Mouse (Mus musculus) cerebellum, postnatal 36 days (tissue): ENCODE results near the gene Foxd2.

Experiments used
- DNase-seq, 2 experiments: peaks; one replicate each; pipeline ENCODE4 v3.0.0; 2021 to 2022; ENCODE audit warnings: mixed read lengths in 2 of 2

Foxd2 gene

DNA sequence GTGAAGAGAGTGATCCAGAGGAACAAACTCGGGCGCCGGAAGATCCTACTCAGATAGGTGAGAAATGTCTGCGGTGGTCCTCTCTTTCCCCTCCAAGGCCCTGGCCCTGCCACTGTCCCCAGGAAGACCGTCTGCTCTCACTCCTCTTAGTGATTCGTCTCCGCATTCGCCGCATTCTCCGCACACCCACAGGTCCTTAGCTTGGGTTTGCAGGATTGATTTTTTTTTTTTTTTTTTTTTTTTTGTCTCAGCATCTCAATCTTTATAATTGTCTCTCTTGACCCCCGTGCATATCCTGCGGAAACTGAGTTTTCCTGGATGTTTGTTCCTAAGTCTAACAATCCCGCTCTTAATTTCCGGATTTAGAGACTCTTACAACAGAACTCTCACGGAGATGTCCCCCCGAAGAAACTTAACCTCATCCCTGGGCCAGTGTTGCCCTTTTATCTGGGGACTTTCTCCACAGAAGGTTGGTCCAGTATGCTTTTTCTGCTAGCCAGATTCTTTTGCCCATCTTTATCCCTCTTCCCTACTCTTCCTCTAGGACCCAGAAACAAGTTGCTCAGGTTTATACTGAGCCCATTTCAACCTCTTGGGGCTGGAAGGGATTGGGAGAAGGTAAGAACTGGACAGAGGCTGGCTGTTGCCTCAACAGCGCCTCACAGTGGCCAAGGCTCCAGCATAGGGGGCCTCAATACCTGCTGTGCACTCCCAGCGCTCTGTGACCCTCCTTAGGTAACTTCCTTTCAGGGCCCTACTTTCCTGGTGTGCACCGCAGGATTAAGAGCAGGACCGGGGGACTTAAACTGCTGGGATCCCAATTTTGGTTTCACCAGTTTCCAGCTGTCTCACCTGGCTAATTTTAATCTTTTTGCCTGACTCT, 1.2 kb upstream of the Foxd2 start:
- no peak for DNase-seq

DNA sequence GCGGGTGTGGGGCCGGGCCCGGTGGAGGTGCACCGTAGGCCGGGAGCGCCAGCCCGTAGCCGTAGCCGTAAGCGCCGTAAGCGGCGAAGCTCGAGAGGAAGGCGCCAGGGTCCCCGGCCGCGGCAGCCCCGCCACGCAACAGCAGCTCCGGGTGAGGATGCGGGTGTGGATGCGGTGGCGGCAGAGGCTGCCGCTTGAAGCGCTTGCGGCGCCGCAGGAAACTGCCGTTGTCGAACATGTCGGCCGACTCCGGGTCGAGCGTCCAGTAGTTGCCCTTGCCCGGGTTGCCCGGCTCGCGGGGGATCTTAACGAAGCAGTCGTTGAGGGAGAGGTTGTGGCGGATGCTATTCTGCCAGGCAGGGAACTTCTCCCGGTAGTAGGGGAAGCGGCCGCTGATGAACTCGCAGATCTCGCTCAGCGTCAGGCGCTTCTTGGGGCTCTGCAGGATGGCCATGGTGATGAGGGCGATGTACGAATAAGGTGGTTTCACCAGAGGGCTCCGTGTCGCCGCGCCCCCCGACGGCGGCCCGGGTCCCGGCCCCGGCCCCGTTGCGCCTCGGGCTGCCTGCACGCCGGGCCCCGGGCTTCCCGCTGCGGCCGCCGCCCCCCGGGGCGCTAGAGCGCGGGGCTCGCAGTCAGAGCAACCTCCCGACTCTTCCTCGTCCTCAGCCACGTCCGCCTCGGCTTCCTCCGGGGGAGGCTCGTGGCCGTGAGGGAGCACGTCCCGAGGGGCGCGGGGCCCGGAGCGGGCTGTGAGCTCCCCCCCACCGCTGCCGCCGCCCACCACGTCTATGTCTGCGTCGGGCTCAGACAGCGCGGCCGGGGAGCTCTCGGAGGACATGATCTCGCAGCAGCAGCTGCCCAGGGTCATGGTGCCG, 483 bp downstream of the Foxd2 start:
- no peak for DNase-seq

DNA sequence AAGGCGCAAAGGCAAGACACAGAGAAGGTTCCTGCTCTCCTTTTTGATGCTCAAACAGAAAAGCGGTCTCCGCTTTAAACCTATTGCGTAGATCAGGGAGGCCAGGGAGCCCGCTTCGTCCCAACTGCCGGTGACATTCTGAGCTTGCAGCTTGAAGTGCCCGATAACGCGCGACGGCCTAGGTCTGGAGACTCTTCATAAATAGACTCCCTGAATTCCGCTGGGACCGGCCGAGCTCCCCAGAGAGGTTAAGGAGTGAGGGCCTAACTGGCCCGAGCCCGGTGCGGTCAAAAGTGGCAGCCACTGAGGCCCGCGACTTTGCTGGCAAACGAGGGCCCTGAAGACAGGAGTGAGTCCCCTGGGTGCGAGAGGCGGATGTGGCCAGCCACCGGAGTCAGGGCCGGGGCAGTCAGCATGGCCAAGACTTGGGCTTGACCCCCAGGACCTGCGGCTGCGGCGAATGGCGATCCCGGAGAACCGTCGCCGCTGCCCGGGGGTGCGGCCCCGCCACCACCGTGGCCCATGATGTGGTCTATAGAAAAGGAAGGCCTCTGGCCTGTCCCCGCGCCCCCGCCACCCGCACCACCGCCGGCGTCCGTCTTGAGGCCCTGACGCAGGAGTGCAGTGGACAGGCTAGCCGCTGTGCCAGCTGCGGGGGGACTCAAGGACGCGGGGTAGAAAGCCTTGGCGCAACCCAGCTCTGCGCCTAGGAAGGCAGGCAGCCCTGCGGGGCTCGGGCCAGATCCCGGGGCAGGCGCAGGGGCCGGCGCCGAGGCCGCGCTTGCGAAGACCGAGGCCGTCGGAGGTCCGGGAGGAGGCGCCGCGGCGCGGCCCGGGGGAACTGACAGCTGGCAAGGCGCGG, 1.4 kb downstream of the Foxd2 start:
- DNase-seq = no peak

DNA sequence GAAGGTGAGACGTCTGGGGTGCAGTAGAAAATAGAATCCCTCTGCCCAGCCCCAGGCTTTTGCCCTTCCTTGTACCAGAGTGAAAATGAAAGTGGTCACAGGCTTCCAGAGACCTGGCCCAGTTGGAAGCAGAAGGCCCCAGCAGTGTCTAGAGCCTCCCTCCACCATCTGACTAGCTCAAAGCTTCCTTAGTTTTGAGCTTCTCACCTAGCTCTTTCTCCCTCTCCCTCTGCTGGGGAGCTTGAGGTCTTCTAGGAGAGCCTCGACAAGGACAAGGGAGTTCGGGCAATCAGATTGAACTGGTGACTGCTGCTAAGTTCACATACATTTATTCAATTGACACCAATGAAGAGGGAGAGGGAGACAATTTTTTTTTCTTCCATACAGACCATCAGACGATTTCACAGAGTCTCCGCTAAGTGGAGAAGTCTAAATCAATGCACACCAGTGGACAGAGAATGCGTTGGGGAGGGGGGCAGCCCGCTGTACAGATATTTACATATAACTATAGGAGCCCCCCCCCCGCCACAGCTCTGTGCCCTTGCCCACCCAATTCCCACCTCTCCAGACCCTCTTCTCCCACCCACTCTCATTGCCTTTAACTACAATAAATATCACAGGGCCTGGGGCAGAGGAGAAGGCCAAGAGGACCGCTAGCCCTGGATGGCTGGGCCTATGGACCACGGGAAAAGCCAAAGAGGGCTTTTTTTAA, 2.5 kb downstream of the Foxd2 start:
- no peak for DNase-seq

DNA sequence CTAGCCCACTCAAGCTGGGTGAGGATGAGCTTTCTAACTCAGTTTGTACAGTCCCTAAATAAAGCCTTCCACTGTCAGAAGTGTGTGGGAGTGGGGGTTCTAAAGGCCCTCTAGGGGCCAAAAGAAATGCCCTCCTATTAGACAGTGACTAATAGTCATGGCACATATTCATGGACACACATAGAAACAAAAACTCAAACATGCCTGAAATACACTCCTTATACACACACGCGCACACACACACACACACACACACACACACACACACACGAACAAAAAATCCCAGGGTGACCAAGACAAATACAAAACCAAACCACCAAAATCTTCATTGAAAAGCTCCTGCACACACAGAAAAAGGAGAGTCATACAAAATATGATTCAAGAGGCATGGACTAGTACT, 3.2 kb downstream of the Foxd2 start:
- DNase-seq = no peak

DNA sequence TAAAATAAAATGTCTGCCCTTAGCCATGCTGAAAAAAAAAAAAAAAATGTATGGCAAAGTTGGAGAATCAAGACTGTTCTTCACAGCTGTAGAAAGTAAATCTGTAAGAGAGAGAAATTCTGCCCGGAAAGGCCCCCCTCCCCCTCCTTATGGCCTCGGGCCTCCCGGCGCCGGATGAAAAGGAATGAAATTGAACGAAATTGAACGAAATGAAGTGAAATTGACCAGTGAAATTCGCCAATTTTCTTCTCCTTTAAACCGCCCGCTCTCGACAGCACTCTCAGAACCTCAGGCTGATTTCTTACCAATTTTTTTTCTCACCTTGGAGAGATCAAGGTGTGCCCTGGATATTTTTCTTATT, 5.3 kb downstream of the Foxd2 start:
- no peak for DNase-seq

DNA sequence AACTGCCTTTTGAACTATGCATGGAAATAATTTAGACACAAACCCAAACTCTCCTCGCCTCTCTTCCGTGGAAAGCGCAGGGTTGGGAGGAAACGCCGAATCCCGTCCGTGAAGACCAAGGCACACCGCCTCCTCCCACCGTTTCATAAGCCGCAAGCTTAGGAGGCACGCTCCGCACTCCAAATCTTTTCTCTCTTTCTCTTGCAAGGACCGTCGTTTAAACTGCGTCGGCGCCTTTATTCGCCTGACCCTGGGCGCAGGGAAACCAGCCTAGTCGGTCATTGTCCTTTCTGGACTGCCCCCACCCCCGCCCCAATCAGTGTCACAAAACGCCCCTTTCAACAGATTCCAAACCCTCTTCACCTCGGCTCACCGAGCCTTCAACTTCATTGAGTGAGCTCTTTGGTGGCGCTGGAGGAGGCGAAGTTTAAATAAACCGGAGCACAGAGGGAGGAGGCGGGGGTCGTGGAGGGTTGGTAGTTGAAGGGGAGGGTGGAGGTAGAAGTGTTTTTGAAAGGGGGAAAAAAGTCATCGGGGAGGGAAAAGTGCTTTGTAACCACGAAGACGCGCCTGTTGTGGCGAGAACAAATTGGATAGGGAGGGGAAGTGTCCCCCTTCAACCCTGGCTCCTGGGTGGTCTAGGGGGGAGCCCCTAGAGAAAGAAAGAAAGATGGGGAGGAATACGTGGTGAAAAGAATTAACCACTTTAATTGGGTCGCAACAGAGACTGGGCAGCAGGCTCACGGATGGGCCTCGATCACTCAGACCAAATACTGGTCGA, 5.8 kb downstream of the Foxd2 start:
- DNase-seq = no peak

DNA sequence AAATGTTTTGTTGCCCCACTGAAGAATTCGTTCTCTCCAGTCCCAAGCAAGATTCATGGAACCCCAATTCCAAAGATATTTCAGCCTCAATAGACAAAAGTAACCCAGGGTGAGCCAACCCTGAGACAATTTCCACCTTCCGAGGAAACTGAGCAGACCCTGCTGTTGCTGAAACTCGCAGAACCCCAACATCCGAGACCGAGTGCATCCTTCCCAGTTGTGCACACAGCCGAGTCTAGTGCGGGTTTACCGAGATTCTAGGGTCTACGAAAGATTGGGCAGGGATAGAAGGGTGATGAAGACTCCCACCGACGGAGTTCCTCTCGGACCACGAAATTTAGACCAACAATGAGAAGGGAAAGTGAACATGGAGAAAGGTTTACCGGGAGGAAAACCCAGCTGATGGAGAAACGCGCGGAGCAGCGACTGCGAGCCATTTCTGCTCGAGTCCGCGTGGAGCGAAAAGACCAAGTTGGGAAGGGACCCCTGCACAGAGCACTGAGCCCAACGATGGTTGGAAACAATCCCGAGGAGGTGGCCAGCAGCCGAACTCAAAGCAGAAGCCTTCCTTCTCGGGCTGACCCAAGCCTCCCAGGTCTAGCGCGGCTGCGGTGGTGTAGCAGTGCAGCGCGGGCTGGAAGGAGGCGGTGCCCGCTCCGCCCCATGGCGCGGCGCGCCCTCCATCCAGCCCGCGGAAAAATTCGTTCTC, 6.9 kb downstream of the Foxd2 start:
- no peak for DNase-seq

DNA sequence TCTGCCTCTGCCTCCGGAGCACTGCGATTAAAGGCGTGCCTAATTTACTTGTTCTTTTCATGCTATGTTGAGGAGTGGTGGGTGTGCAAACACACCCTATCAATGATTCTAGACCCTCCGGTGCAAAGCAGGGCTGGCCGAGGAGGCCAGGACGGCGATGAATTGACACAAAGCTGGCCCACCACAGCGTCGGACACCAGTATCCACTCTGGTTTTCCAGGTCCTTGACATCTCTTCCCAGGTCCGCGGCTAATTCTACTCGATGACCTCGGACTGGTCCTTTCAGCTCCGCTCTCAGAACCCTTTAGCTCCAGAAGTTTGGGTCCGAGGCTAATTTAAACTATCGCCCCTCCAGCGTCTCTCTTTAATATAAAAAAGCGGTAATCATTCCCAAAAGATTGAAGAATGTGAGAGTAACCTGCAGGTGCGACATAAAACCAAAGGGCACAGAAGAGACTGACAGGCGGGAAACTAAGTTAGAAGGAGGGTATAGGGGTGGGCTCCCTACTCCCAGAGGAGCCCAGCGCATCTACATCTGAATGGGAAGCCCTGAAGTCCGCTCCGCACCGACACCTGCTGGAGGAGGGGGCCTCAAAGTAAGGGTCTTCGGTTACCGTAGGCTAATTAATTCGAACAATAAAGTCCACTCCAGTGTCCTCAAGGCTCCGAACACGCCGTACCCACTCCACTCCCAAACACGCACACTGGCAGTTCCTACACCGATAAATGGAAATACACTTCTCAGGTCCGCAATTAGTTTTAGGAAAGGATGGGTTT, 7.6 kb downstream of the Foxd2 start:
- no peak for DNase-seq

DNA sequence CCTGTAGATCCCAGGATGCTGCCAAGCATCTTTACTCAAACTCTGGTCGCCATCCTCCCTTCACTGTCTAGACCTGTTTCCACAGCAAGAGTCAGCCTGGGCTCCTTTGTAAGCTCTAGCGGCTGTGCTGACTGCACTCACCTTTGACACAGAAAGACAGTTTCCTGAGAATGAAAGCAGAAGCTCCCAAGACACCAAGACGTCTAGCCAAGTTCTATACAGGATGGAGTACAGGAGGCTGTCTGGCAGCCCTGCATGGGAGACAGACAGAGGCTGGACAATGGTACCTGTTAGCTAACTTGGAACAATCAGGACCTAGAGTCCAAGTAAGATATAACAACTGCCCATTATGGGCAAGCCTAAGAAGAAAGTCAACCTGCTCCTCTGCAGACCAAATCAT, 8.8 kb downstream of the Foxd2 start:
- DNase-seq = no peak

DNA sequence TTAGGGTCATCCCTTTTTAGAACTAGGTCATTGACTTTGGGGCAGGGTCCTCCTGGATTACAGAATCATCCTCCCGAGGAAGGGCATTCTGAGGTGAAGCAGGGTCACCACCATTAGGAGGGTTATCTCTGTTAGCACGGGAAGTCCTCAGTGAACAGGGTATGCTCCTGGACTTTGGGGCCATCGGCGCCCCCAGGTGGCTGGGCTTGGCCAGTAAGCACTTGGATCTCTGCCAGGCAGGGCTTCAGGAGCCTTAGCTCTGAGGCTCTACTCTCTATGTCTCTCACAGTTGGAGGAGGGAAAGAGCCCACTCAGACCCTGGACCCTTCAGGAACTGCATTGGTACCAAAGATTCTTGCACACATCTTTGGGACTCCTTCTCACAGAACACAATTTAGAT, 10.8 kb downstream of the Foxd2 start:
- DNase-seq = no peak

DNA sequence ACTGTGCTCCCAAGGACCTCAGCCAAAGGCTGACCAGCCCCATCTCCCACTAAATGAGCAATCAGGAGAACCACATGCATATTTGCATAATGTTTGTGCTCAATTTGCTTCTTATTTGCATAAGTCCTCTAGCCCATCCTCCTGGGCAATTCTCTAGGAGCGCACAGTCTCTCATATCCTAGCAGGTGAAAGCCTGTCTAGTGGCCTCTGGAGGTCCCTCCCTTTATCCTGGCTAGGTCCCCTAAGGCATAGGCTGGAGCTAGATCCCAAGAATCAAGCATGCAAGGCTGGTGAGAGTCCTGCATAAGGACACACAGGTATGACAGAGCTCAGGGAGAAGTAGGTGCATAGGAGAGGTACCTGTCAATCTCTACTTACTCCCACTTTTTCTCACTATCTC, 26.4 kb downstream of the Foxd2 start:
- DNase-seq = no peak

DNA sequence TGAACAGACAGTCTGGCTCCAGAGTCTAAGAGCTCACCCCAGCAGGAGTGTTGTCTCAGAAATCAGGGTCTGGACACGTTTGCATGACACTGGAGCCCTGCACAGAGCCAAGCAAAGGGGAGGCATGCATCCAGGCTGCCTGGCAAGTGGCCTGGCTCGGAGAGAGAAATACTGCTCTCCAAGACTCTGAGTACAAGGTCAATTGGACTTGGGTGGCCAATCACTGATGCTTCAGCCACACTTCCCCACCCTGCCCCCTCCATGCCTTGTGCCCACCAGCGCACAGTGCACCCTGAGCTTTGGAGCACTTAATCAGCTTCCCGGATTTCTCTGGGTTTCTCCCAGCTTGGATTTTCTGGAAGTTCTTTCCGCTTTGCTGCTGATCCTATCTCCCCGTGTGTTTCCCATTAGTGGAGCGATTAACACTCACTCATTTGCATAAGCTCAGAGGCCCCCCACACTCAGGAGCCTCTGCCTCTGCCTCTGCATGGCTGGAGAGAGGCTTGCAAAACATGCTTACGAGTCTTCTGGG, 32.2 kb downstream of the Foxd2 start:
- DNase-seq = no peak

DNA sequence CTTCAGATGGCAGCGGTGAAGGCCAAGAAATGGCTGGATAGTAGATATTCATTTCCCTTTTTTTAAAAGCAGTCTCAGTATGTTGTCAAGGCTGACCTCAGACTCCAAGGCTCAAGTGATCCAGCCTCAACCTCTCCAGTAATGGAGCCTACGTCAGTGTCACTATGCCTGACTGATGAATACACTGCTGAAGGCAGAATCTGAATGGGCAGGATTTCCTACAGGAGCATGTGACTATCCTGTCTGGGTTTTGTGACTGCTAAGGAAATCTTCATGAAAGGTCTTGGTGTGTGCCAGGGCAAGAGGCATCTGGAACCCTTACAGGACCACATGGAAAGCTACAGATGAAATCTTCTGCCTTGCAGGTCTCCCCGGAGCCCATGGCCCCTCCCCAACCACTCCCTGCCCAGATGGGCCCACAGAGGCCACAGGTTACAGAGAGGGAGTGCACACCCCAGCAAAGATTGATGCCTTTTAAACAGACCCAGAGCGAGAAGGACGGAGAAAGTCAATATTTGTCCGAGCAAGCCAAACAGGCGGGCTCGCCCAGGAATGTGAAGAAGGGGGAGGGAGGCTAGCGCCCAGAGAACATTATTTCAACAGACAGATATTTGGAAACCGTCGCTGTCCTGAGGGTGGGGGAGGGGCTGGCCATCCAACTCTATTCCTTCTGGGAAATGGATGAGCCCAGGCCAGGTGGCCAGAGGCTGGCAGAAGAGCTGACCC, 38.7 kb downstream of the Foxd2 start:
- DNase-seq = no peak

DNA sequence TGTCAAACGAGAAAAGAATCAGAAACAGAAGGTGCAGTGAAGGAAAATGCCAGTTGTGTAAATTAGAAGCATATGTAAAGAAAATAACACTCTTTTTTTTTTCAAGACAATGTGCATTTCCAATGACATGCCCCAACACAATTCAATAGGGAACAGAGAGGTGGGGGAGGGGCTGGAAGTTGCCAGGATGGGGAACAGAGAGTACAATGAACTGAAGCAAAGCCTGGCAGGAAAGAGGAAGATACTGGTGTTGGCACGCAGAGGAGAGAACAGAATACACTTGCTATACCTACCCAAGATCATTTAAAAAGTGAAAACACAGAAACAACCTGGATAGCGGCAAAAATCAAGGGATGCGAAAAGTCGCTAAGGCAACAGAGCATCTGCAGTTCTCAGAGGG, 45.5 kb downstream of the Foxd2 start:
- DNase-seq = no peak

DNA sequence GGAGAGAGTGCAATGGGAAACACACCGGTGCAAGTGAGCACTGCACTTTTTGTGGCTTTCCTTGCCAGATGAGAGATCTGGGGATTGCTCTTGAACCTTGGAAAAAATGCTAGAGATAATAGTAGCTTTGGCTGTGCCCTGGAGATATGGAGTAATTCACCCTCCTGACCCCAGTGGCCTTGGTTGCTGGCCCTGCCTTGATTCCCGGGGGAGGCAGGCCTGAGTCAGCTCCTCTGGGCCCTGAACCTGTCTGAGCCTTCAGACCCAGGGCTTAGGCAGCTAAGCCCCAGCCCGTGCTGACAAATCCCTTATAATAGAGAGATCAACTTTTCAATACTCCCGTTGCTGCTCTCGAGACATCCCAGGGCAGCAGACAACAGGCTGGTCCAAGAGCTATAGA, 50.2 kb downstream of the Foxd2 start:
- DNase-seq = no peak
